Mouse (Mus musculus): ENCODE data around the gene Zranb2.
A peak's percentile ranks its signal among the peaks of the same experiment; 100 is the strongest.

The Zranb2 gene

DNA sequence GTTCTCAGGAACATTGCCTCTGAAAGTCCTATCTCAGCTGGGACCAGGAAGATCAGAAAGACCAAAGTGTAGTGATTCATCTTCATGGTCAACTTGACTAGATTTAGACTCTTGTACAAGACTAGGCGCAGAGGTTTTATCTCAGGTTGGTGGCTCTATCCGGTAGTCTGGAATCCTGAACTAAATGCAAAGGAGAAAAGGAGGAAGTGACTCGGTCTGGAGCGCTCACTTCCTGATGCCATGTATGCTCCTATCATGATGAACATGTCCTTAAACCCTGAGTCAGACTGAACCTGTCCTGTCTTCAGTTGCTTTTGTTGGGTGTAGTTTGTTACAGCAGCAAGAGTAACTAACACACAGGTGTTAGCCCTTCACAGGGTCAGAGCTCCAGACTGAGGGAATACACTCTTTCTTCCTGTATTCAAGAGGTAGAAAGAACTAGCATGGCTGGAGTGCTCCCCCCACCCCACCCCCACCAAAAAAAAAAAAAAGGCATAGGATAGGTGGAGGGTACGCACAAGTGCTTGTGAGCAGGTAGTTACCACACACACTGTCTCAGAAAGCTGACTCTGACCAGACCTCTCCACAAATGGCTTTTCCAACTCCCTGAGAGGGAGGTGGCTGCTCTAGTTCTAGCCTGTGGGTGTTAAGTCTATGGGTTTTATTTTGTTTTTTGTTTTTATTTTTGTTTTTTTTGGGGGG lies 44.7 kb downstream of the Zranb2 start:
- DNase-seq (ENCODE audit: low read depth), result no peak

DNA sequence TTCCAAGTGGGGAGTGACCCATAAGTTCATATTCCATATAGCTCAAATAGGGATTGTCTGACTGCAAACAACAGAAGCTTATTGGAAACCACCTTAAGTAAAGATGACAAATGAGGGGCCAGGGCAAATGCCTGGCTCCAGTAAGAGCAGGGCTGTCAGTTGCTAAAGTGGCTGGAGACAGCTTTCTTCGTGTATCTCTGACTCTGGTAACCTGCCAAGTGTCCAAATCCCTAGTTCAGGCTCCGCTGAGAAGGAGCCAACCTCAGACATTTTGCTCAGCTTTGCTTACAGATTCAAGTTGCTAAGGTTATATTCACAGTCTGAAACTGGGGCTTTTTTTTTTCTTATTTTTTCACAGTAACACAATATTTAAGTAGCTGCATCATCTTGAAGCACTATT lies 45.4 kb downstream of the Zranb2 start:
- DNase-seq (ENCODE audit: low read depth), result no peak

DNA sequence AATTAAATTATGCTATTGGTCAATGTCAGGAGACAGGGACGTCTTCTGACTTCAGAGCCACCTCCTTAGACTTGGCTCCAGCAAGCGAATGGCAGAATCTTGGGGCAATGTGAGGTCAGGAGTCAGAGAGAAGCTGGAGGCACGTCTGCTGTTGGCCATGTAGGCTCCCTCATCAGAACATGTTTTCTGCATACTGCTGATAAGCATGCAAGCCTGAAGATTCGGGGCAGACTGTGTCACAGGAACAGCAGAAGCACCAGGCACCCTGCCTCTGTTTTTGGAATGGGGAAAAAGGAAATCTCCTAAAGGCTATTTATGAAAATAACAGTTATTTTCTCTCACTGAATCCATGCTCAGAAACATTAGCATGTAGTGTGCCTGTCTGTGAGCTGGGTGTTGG lies 46.3 kb downstream of the Zranb2 start:
- no peak for DNase-seq (ENCODE audit: low read depth)

DNA sequence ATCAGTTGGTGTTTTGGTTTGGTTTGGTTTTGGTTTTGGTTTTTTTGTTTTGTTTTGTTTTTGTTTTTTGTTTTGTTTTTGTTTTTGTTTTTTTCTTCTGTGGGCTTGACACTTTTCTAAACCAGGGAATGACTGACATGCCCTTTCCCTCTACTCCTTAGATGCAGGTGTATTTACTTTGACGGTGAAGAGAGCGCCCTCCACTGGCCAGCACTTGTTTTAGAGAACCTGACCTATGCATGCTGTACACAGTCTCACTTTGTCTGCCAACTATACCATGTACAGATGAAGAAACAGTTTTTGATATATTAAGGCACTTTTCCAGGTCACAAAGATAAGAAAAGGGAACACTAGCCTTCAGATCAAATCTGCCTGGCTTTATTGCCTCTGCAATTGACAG lies 47.8 kb downstream of the Zranb2 start:
- peak; percentile 24 for DNase-seq (ENCODE audit: low read depth)

DNA sequence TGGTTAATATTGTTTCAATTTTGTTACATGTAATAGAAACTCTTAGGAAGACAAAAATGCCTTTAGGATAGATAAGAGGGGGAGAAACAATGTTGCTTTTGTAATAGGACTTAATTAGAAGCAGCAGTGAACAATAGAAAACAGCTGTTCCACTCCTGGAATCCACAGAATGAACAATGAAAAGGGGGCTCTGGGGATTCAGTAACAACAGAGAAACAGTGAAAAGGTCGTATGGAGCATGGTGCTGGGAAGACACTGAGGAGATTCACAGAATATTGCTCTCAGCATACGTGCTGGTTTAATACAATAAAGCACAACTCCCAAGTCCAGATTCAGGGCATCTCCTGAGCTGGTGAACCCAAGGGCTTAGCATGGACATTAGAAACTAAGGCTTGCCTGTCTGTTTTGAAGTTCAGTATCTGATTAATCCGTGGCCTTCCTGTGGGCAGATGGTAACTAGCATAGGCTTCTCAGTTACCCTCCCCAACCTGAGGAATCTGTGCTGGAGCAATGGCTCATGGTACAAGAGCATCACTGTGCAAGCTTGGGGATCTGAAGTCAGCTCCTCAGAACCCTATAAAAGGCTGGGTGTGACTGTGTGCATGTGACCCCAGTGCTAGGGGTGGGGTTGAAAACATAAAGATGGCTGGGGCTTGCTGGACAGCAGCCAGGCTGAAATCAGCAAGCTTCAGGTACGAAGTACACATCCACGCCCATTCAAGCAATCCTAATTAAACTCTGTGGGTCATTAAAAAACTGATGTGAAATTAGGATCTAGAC lies 48.9 kb downstream of the Zranb2 start:
- no peak for DNase-seq (ENCODE audit: low read depth)

DNA sequence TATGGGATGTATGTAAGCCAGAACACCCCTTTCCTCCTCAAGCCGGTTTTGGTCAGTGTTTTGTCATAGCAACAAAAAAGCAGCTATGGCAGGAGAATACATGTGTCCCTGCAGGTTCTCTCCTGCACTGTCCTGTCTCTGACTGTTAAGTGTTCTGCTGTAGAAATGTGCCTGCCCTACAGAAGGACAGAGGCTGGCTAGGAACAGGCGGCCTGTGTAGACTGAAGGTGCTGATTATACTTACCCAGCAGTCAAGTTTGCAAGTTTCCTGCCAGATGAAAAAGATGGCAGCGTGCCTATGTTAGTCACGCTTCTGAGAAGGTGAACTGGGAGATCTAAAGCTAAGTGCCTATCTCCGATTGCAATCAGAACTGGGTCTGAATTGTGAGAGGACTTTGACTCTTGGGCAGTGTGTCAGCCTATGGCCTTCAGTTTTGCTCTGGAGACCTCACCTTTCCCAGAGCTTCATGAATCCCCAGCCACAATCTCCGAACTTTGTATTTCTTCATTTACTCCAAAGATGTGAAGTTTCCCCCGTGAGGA lies 63.9 kb downstream of the Zranb2 start:
- no peak for DNase-seq (ENCODE audit: low read depth)
